Mouse (Mus musculus) neural tube, embryonic 13.5 days (tissue): ENCODE measurements around the gene Pak3. TPM values are rescaled to one million over a fixed set of nuclear protein-coding genes. Genes with fewer than 3 reads are reported as not detected.

Experiments used
- ATAC-seq: fragments of 200-750 bp; cut with Nextera tagmentation; 2 replicates; pipeline ENCODE4 v1.8.0; 2017; ENCODE audit warnings: low read depth, mild to moderate bottlenecking, moderate TSS enrichment, moderate library complexity
- H3K27ac ChIP-seq: fragments of 300-500 bp; sonication (generic); replicated peaks from 2 replicates; pipeline ENCODE4 v1.5.1; 2015; ENCODE audit warnings: moderate library complexity, mild to moderate bottlenecking, inconsistent platforms
- H3K27me3 ChIP-seq: fragments of 300-500 bp; sonication (generic); 2 replicates; pipeline ENCODE4 v1.6.1; 2015; ENCODE audit warnings: mild to moderate bottlenecking, inconsistent platforms
- H3K36me3 ChIP-seq: fragments of 300-500 bp; sonication (generic); 2 replicates; pipeline ENCODE4 v1.6.1; 2015; ENCODE audit warnings: mild to moderate bottlenecking, inconsistent platforms
- H3K4me1 ChIP-seq: fragments of 300-500 bp; sonication (generic); replicated peaks from 2 replicates; pipeline ENCODE4 v1.6.1; 2015; ENCODE audit warnings: inconsistent platforms
- H3K4me2 ChIP-seq: fragments of 300-500 bp; sonication (generic); 2 replicates; pipeline ENCODE4 v1.6.1; 2015; ENCODE audit warnings: inconsistent platforms, mild to moderate bottlenecking, moderate library complexity
- H3K4me3 ChIP-seq: fragments of 300-500 bp; sonication (generic); 2 replicates; pipeline ENCODE4 v1.5.1; 2015; ENCODE audit warnings: mild to moderate bottlenecking, inconsistent platforms
- H3K9ac ChIP-seq: fragments of 300-500 bp; sonication (generic); 2 replicates; pipeline ENCODE4 v1.6.1; 2015; ENCODE audit warnings: moderate library complexity, mild to moderate bottlenecking, inconsistent platforms
- H3K9me3 ChIP-seq: fragments of 300-500 bp; sonication (generic); 2 replicates; pipeline ENCODE4 v1.6.1; 2016; ENCODE audit warnings: inconsistent platforms
- WGBS: fragments of 180-500 bp; shearing (Covaris S2); methylation state at CpG from one replicate; pipeline ENCODE4 v1.1.7; 2015; 5-methylcytosine and 5-hydroxymethylcytosine counted together
- polyA plus RNA-seq: library from polyadenylated mRNA; unstranded; fragments of >200 nt; fragmentation: Nextera tagmentation; extraction: Ambion mirVana; gene quantifications from 2 replicates; pipeline ENCODE4 v1.2.1, GENCODE M21; 2015

Gene Pak3
- polyA plus RNA-seq, 1 experiment from 2014 or later: 122 TPM

GRCm38 (mm10) chrX:143573691-143574090 lies 55.3 kb downstream of the Pak3 start:
- no peak overlapping the region for H3K27ac ChIP-seq
- no peak overlapping the region for H3K4me3 ChIP-seq
- no peaks in the 10 kb centered on the region; the same call in 1 of the 2 replicates for H3K4me1 ChIP-seq
- ATAC-seq: no peak
- H3K9me3 ChIP-seq: no peaks in the 10 kb centered on the region
- no peaks in the 10 kb centered on the region for H3K36me3 ChIP-seq
- H3K9ac ChIP-seq: no peak overlapping the region
- H3K4me2 ChIP-seq: no peak overlapping the region
- H3K27me3 ChIP-seq: peaks cover 11% of the 10 kb centered on the region; the same call in 1 of the 2 replicates
- WGBS: 32% methylated on average over 2 of the region's 2 CpGs

- 88% methylated on average over 2 of the region's 2 CpGs for WGBS
- H3K4me3 ChIP-seq: no peak overlapping the region
- H3K27me3 ChIP-seq: peaks cover 13% of the 10 kb centered on the region
- H3K4me2 ChIP-seq: no peak overlapping the region
- no peaks in the 10 kb centered on the region for H3K9me3 ChIP-seq
- H3K36me3 ChIP-seq: no peaks in the 10 kb centered on the region
- no peak overlapping the region for H3K27ac ChIP-seq
- H3K4me1 ChIP-seq: no peaks in the 10 kb centered on the region
- ATAC-seq: no peak
- H3K9ac ChIP-seq: no peak overlapping the region
These were observed 61.5 kb downstream of the Pak3 start for GRCm38 (mm10) chrX:143579925-143580324.

GRCm38 (mm10) chrX:143580458-143580959 lies 62.1 kb downstream of the Pak3 start:
- WGBS: 71% methylated on average over 2 of the region's 2 CpGs
- no peak overlapping the region for H3K27ac ChIP-seq
- no peaks in the 10 kb centered on the region for H3K9me3 ChIP-seq
- no peak overlapping the region for H3K9ac ChIP-seq
- no peak overlapping the region for H3K4me2 ChIP-seq
- H3K4me1 ChIP-seq: no peaks in the 10 kb centered on the region
- ATAC-seq: no peak
- H3K27me3 ChIP-seq: peaks cover 13% of the 10 kb centered on the region
- H3K4me3 ChIP-seq: no peak overlapping the region
- H3K36me3 ChIP-seq: no peaks in the 10 kb centered on the region

GRCm38 (mm10) chrX:143606877-143607449 lies 88.6 kb downstream of the Pak3 start:
- Histone ChIP-seq H3K9me3 (no peaks in the 10 kb centered on the region), H3K9ac (no peak overlapping the region), H3K27me3 (peaks cover 10% of the 10 kb centered on the region; the same call in 1 of the 2 replicates), H3K36me3 (no peaks in the 10 kb centered on the region), H3K4me3 (no peak overlapping the region), H3K27ac (no peak overlapping the region), H3K4me2 (no peak overlapping the region), H3K4me1 (no peaks in the 10 kb centered on the region)
- 26% methylated on average over 5 of the region's 5 CpGs for WGBS
- ATAC-seq: peak; percentile 47

GRCm38 (mm10) chrX:143618734-143619133 lies 100.3 kb downstream of the Pak3 start:
- Histone ChIP-seq H3K4me1 (peaks cover 7% of the 10 kb centered on the region; the same call in 1 of the 2 replicates), H3K27ac (no peak overlapping the region), H3K4me2 (no peak overlapping the region), H3K9me3 (no peaks in the 10 kb centered on the region), H3K36me3 (no peaks in the 10 kb centered on the region), H3K4me3 (no peak overlapping the region), H3K9ac (no peak overlapping the region), H3K27me3 (peaks cover 9% of the 10 kb centered on the region; the same call in 1 of the 2 replicates)
- ATAC-seq: peak; percentile 43; the same call in 1 of the 2 replicates
- WGBS: 29% methylated on average over 4 of the region's 4 CpGs

- Histone ChIP-seq H3K9me3 (no peaks in the 10 kb centered on the region), H3K4me3 (no peak overlapping the region), H3K4me2 (no peak overlapping the region), H3K27me3 (peaks cover 20% of the 10 kb centered on the region; the same call in 1 of the 2 replicates), H3K4me1 (no peaks in the 10 kb centered on the region), H3K9ac (no peak overlapping the region), H3K36me3 (no peaks in the 10 kb centered on the region), H3K27ac (no peak overlapping the region)
- ATAC-seq: no peak
- WGBS: 80% methylated on average over 5 of the region's 5 CpGs
These were observed 109.4 kb downstream of the Pak3 start for GRCm38 (mm10) chrX:143627767-143628166.

- peaks cover 8% of the 10 kb centered on the region for H3K27me3 ChIP-seq
- H3K4me1 ChIP-seq: no peaks in the 10 kb centered on the region
- H3K36me3 ChIP-seq: no peaks in the 10 kb centered on the region
- WGBS: 49% methylated on average over 2 of the region's 2 CpGs
- no peak overlapping the region for H3K27ac ChIP-seq
- H3K4me3 ChIP-seq: no peak overlapping the region
- no peak overlapping the region for H3K9ac ChIP-seq
- ATAC-seq: no peak
- H3K9me3 ChIP-seq: no peaks in the 10 kb centered on the region
- H3K4me2 ChIP-seq: no peak overlapping the region
These were observed 125.5 kb downstream of the Pak3 start for GRCm38 (mm10) chrX:143643936-143644335.

- Histone ChIP-seq H3K4me1 (no peaks in the 10 kb centered on the region), H3K4me3 (no peak overlapping the region), H3K27me3 (peaks cover 9% of the 10 kb centered on the region), H3K27ac (no peak overlapping the region), H3K4me2 (no peak overlapping the region), H3K9ac (no peak overlapping the region), H3K9me3 (no peaks in the 10 kb centered on the region), H3K36me3 (no peaks in the 10 kb centered on the region)
- ATAC-seq: no peak
- 24% methylated on average over 1 of the region's 1 CpGs for WGBS
These were observed 126.4 kb downstream of the Pak3 start for GRCm38 (mm10) chrX:143644807-143645206.

GRCm38 (mm10) chrX:143654308-143655176 lies 136.2 kb downstream of the Pak3 start:
- Histone ChIP-seq H3K27me3 (peaks cover 23% of the 10 kb centered on the region), H3K9ac (no peak overlapping the region), H3K27ac (peak overlapping the region; percentile 52), H3K4me2 (no peak overlapping the region), H3K4me3 (no peak overlapping the region), H3K9me3 (no peaks in the 10 kb centered on the region), H3K4me1 (0 out of 2 replicates have a peak, but pooled peaks cover 10% of the 10 kb centered on the region), H3K36me3 (no peaks in the 10 kb centered on the region)
- peak; percentile 79 for ATAC-seq
- WGBS: 33% methylated on average over 9 of the region's 9 CpGs

GRCm38 (mm10) chrX:143655177-143655492 lies 136.7 kb downstream of the Pak3 start:
- no peak overlapping the region for H3K4me3 ChIP-seq
- H3K9me3 ChIP-seq: no peaks in the 10 kb centered on the region
- H3K9ac ChIP-seq: no peak overlapping the region
- WGBS: 19% methylated on average over 3 of the region's 3 CpGs
- 0 out of 2 replicates have a peak, but pooled peaks cover 10% of the 10 kb centered on the region for H3K4me1 ChIP-seq
- H3K27me3 ChIP-seq: peaks cover 29% of the 10 kb centered on the region
- ATAC-seq: no peak
- H3K4me2 ChIP-seq: no peak overlapping the region
- H3K27ac ChIP-seq: peak overlapping the region; percentile 52
- H3K36me3 ChIP-seq: no peaks in the 10 kb centered on the region

- peak; percentile 99 for ATAC-seq
- H3K4me2 ChIP-seq: peak overlapping the region; percentile 59
- peak overlapping the region; percentile 81 for H3K9ac ChIP-seq
- peak overlapping the region; percentile 74 for H3K27ac ChIP-seq
- H3K27me3 ChIP-seq: peaks cover 25% of the 10 kb centered on the region
- peaks cover 10% of the 10 kb centered on the region; the same call in 1 of the 2 replicates for H3K4me1 ChIP-seq
- H3K36me3 ChIP-seq: no peaks in the 10 kb centered on the region
- peak overlapping the region; percentile 53 for H3K4me3 ChIP-seq
- H3K9me3 ChIP-seq: no peaks in the 10 kb centered on the region
- 21% methylated on average over 28 of the region's 28 CpGs for WGBS
These were observed 146.1 kb downstream of the Pak3 start for GRCm38 (mm10) chrX:143664221-143665150.
